Mouse (Mus musculus) midbrain, embryonic 15.5 days (tissue): ENCODE measurements around the gene Dntt. TPM values are rescaled to one million over a fixed set of nuclear protein-coding genes. Genes with fewer than 3 reads are reported as not detected.

Experiments used
- ATAC-seq: fragments of 200-750 bp; cut with Nextera tagmentation; replicated peaks from 2 replicates; pipeline ENCODE4 v1.8.0; 2017; ENCODE audit warnings: moderate TSS enrichment
- H3K27ac ChIP-seq: fragments of 300-500 bp; sonication (generic); 2 replicates; pipeline ENCODE4 v1.5.1; 2015; ENCODE audit warnings: mild to moderate bottlenecking, inconsistent platforms
- H3K27me3 ChIP-seq: fragments of 300-500 bp; sonication (generic); replicated peaks from 2 replicates; pipeline ENCODE4 v1.6.1; 2015; ENCODE audit warnings: inconsistent platforms
- H3K36me3 ChIP-seq: fragments of 300-500 bp; sonication (generic); replicated peaks from 2 replicates; pipeline ENCODE4 v1.6.1; 2015; ENCODE audit warnings: inconsistent platforms
- H3K4me1 ChIP-seq: fragments of 300-500 bp; sonication (generic); 2 replicates; pipeline ENCODE4 v1.6.1; 2015; ENCODE audit warnings: inconsistent platforms
- H3K4me2 ChIP-seq: fragments of 300-500 bp; sonication (generic); 2 replicates; pipeline ENCODE4 v1.6.1; 2015; ENCODE audit warnings: inconsistent platforms, mild to moderate bottlenecking, moderate library complexity
- H3K4me3 ChIP-seq: fragments of 300-500 bp; sonication (generic); 2 replicates; pipeline ENCODE4 v1.5.1; 2015; ENCODE audit warnings: mild to moderate bottlenecking, inconsistent platforms
- H3K9ac ChIP-seq: fragments of 300-500 bp; sonication (generic); 2 replicates; pipeline ENCODE4 v1.6.1; 2015; ENCODE audit warnings: mild to moderate bottlenecking, inconsistent platforms
- H3K9me3 ChIP-seq: fragments of 300-500 bp; sonication (generic); 2 replicates; pipeline ENCODE4 v1.6.1; 2016; ENCODE audit warnings: inconsistent platforms
- WGBS: fragments of 180-500 bp; shearing (Covaris S2); methylation state at CpG from one replicate; pipeline ENCODE4 v1.1.7; 2015; ENCODE audit warnings: mixed read lengths; 5-methylcytosine and 5-hydroxymethylcytosine counted together
- polyA plus RNA-seq: library from polyadenylated mRNA; unstranded; fragments of >200 nt; fragmentation: Nextera tagmentation; extraction: Ambion mirVana; gene quantifications from 2 replicates; pipeline ENCODE4 v1.2.1, GENCODE M21; 2015

The Dntt gene
- polyA plus RNA-seq, 1 experiment from 2014 or later, result 0.41 TPM

DNA sequence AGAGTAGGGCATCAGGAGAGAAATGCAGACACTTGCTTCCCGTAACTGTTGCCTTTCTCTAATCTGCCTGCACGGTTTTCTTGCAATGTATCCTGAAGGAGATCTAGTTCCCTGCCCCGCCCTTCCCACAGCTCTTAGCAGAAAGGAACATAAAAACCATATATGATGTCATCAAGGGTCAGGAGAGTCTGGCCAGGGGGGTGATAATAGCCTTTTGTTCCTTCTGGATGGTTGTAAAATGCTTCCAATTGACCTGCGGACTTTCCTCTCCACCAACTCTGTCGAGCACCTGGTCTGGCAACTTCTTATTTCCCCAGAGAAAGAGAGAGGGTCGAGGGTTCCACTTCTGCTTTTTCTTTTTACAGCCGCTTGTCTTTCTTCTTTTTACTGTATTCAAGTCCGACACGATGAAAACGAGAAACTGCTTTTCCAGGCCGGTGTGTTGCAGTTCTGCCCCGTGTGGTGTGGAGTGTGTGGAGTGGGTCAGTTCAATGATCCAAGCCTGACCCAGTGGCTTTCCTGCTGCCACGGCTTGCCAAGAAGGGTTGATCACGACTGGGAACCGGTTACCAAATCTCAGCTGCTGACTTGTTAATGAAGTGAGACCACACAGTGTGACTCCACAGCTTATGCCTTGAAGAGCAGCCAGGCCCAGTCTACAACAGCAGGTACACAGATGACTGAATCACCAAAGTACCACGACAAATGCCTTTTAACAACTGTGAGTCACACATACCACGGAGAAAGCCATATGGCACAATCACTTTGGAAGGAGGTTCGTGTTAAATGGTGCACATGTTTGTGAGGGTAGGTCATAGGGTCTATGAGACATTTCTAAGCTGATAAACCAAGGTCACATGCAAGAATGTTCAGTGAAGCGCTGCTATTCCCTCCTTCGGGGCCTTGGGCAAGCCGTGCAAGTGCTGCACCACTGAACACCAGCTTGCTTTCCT, 33.4 kb upstream of the Dntt start:
- no peaks in the 10 kb centered on the region for H3K4me1 ChIP-seq
- H3K27me3 ChIP-seq, result no peaks in the 10 kb centered on the region
- H3K9me3 ChIP-seq, result no peaks in the 10 kb centered on the region
- H3K4me3 ChIP-seq, result no peak overlapping the region
- H3K9ac ChIP-seq, result no peak overlapping the region
- 65% methylated on average over 21 of the region's 21 CpGs for WGBS
- no peak for ATAC-seq
- no peaks in the 10 kb centered on the region for H3K36me3 ChIP-seq
- H3K27ac ChIP-seq, result no peak overlapping the region
- no peak overlapping the region for H3K4me2 ChIP-seq

DNA sequence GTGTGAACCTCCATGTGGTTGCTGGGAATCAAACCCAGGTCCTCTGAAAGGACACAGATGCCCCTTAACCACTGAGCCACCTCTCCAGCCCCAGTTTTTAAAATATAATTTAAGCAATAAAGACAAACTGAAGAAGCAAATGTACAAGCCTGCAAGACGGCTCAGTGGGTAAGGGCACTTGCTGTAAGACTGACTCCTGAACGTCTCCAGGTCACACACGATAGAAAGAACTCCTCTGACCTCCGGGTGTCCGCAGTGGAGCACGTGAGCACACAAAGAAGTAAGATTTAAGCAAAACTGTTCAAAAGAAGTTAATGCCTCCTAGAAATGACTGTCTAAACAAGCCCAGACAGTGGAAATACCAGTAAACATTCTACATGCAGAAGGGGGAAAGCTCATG, 32.4 kb upstream of the Dntt start:
- H3K9me3 ChIP-seq, result no peaks in the 10 kb centered on the region
- no peak overlapping the region for H3K9ac ChIP-seq
- no peak overlapping the region for H3K4me3 ChIP-seq
- WGBS, result 90% methylated on average over 6 of the region's 6 CpGs
- no peak overlapping the region for H3K27ac ChIP-seq
- H3K36me3 ChIP-seq, result no peaks in the 10 kb centered on the region
- H3K4me2 ChIP-seq, result no peak overlapping the region
- no peak for ATAC-seq
- H3K27me3 ChIP-seq, result no peaks in the 10 kb centered on the region
- no peaks in the 10 kb centered on the region for H3K4me1 ChIP-seq

DNA sequence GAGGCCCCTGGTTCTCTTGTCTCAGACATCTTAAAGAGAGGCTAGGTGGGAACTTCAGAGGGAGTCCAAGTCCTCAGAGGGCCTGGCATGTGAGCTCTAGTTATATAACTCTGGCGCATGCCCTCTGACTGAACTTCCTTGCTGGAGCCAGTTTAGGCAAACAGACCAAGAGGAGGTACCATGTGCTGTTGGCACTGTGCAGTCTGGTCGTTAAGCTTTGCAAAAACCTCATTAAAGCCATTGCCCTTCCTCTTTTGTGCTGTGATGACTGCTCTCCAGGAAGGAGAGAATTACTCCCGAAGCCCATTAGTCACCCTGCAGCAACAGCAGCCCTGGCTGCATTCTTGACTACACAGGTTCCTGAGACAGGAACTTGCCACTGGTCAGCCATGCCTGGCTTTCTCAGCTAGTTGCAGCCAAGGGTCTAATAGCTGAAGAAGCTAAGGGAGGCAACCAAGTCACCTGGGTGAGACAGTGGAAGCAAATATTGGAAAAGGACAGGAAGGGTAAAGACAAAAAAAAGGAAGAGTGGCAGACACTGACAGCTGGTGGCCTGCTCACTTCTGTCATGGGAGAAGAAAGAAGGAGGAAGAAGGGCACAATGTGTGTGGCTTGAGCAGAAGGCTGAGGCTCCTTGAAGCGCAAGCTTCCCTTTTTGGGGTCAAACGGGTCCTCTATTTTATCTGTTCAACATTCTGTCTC, 30.5 kb upstream of the Dntt start:
- 70% methylated on average over 5 of the region's 5 CpGs for WGBS

DNA sequence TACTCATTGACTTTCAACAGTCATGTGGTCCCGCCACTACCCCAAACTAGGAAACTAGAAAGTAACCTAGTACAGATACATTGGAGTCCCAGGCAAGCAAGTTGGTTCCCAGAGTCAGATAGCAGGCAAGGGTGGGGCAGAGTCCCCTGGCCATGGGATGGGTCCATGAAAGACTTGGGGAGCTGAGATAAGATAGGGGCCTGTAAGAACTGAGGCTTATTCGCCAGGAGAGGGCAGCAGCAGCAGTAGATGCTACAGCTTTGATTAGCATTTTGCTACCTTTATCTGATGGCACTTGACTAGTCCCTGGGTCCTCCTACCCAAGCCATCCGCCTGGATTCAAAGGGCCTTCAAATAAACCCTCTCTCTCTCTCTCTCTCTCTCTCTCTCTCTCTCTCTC, 29.5 kb upstream of the Dntt start:
- H3K9ac ChIP-seq, result no peak overlapping the region
- H3K4me1 ChIP-seq, result no peaks in the 10 kb centered on the region
- H3K36me3 ChIP-seq, result no peaks in the 10 kb centered on the region
- H3K9me3 ChIP-seq, result no peaks in the 10 kb centered on the region
- 53% methylated on average over 3 of the region's 3 CpGs for WGBS
- no peak overlapping the region for H3K4me2 ChIP-seq
- ATAC-seq, result no peak
- H3K27ac ChIP-seq, result no peak overlapping the region
- no peak overlapping the region for H3K4me3 ChIP-seq
- H3K27me3 ChIP-seq, result no peaks in the 10 kb centered on the region

More for the DNA sequence above, 30.5 kb upstream of the Dntt start:
- H3K4me1 ChIP-seq, result no peaks in the 10 kb centered on the region
- H3K9ac ChIP-seq, result no peak overlapping the region
- H3K27me3 ChIP-seq, result no peaks in the 10 kb centered on the region
- no peak for ATAC-seq
- no peak overlapping the region for H3K27ac ChIP-seq
- no peaks in the 10 kb centered on the region for H3K9me3 ChIP-seq
- H3K36me3 ChIP-seq, result no peaks in the 10 kb centered on the region
- no peak overlapping the region for H3K4me3 ChIP-seq
- no peak overlapping the region for H3K4me2 ChIP-seq

DNA sequence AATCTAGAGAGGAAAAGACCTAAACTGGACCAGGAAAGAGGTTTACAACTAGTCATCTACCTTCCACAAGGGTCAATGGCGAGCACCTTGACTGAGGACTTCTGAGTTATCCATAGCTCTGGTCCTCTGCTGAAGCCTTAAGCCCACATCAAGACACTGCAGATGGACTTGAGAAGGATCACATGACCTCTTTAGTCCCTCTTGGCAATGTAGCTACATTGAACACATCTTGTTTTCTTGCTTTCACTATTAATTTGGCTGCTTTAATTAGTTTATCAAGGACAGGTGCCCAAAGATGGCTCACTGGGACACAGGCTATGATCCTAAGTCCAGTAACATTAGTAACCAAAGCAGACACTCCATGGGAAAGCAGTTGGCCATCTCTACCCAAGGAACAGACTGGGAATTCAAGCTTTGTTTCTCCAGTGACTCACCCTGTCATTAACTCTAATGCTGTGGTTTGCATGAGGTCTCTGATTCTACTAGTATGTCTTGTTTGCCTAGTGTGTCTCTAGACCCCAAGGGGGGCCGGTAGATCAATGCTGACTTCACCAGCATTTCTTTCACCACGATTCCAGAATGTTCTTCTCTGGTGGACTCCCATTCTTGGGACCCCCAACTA, 25.3 kb upstream of the Dntt start:
- H3K4me3 ChIP-seq, result no peak overlapping the region
- ATAC-seq, result no peak
- no peaks in the 10 kb centered on the region for H3K4me1 ChIP-seq
- no peak overlapping the region for H3K4me2 ChIP-seq
- H3K27ac ChIP-seq, result no peak overlapping the region
- H3K36me3 ChIP-seq, result no peaks in the 10 kb centered on the region
- no peaks in the 10 kb centered on the region for H3K27me3 ChIP-seq
- no peaks in the 10 kb centered on the region for H3K9me3 ChIP-seq
- WGBS, result 94% methylated on average over 3 of the region's 3 CpGs
- no peak overlapping the region for H3K9ac ChIP-seq

DNA sequence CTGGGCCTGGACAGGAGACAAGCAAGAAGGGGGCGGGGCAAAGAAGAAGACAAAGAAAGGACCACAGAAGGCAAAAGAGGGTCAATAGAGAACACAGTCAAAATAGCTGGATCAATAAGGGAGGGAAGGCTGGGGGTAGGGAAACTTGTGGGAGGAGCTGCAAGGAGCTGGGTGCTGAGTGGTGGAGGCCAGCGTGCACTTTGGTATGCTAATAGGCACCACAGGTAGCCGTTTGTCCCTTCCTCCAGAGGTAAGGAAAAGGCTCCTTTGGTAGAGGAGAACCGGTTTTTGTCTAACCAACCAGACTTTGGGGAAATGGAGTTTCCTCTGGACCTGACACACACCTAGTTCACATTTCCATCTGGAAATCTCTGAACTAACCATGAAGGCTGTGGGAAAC, 22.5 kb upstream of the Dntt start:
- no peaks in the 10 kb centered on the region for H3K36me3 ChIP-seq
- WGBS, result 20% methylated on average over 4 of the region's 4 CpGs
- no peak for ATAC-seq

DNA sequence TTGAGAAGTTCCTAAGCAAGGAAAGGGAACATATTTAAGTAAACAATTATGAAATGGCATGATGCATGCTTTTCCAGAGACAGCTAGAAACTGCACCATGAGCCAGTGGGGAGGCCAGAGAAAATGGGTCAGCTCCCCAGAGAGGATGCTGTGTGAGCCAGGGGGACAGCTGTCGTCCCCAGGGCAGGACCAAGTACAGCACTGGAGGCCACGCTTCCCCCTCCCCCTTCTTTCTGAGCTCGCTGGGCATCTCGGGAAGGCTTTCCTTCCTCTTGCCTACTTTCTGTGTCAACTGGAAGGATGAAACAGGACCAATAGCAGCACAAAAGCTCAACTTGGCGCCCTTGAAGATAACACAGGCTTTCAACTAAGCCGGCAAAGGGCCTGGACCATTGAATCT, 21.7 kb upstream of the Dntt start:
- WGBS, result 27% methylated on average over 6 of the region's 6 CpGs
- ATAC-seq, result no peak
- no peak overlapping the region for H3K9ac ChIP-seq
- no peak overlapping the region for H3K27ac ChIP-seq
- H3K4me3 ChIP-seq, result no peak overlapping the region
- H3K9me3 ChIP-seq, result no peaks in the 10 kb centered on the region
- no peak overlapping the region for H3K4me2 ChIP-seq
- no peaks in the 10 kb centered on the region for H3K27me3 ChIP-seq
- no peaks in the 10 kb centered on the region for H3K4me1 ChIP-seq
- H3K36me3 ChIP-seq, result no peaks in the 10 kb centered on the region

More for the DNA sequence above, 22.5 kb upstream of the Dntt start:
- Histone ChIP-seq H3K27ac (no peak overlapping the region), H3K9me3 (no peaks in the 10 kb centered on the region), H3K4me1 (no peaks in the 10 kb centered on the region), H3K9ac (no peak overlapping the region), H3K27me3 (no peaks in the 10 kb centered on the region), H3K4me3 (no peak overlapping the region), H3K4me2 (no peak overlapping the region)

DNA sequence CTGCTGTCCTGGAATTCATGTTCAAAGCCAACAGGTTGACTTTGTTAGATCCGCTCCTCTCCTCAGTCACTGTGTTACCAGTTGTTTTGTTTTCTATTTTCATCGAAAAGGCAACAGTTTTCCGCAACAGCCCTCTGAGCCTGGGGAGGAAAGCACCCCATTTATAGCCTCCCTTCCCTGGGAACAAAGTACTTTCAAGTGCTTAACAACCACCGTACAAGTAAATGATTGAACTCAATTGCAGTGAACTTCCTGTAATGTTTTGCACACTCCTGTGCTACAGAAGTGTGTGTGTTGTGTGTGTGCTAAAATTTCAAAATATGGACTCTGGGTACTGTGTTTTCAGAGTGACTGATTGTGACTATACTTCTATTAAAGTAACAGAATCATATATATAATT, 21.3 kb upstream of the Dntt start:
- no peak overlapping the region for H3K4me3 ChIP-seq
- no peaks in the 10 kb centered on the region for H3K27me3 ChIP-seq
- H3K36me3 ChIP-seq, result no peaks in the 10 kb centered on the region
- H3K4me2 ChIP-seq, result no peak overlapping the region
- H3K9ac ChIP-seq, result no peak overlapping the region
- no peaks in the 10 kb centered on the region for H3K4me1 ChIP-seq
- no peak for ATAC-seq
- no peak overlapping the region for H3K27ac ChIP-seq
- WGBS, result 83% methylated on average over 4 of the region's 4 CpGs
- no peaks in the 10 kb centered on the region for H3K9me3 ChIP-seq

DNA sequence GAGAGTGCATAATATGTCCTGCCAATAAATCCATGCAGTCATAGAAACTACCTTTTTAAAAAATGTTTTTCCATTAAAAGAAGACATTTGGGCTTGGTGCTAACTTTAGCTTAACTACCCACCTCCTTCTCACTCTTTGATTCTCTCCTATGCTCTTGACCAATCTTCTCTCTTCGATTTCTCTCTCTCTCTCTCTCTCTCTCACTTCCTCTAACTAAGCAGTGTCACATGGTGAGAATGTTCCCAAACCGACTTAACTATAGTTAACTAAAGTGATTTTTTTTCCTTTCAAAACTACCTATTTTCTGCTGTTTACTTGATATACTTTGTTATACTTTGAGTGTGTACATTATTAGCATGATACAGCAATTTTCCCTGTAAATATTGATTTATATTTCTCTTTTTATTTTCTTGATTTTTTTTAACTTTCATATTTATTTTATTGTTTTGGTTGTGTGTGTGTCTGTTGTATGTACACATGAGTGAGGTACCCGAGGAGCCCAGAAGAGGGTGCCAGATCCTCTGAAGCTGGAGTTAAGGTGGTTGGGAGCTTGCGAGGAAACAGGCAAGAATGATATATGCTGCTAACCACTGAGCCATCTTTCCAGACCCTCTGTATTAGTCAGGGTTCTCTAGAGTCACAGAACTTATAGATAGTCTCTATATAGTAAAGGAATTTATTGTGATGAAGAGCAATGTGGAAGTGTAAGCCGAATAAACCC, 20.2 kb upstream of the Dntt start:
- Histone ChIP-seq H3K27me3 (no peaks in the 10 kb centered on the region; the same call in 1 of the 2 replicates), H3K4me1 (no peaks in the 10 kb centered on the region), H3K9ac (no peak overlapping the region), H3K9me3 (no peaks in the 10 kb centered on the region), H3K27ac (no peak overlapping the region), H3K4me2 (no peak overlapping the region), H3K36me3 (no peaks in the 10 kb centered on the region), H3K4me3 (no peak overlapping the region)
- WGBS, result 93% methylated on average over 5 of the region's 5 CpGs
- no peak for ATAC-seq

DNA sequence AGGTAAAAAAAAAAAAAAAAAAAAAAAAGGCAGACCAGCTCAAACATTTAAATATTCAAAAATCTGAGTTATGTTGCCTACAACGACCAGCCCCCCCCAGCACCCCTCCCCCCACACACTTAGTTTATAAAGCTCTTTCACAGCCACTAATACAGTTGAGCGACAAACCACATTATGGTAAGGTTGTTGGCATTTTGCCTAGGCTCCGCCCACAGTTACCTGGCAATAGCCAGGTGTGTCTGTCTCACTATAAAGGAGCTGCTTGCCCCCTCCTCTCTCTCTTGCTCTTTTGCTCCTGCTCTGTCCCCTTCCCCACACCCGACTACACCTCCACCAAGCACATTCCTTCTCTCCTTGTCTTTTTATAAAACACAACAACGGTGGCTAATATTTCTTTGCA, 17.4 kb upstream of the Dntt start:
- H3K4me3 ChIP-seq, result no peak overlapping the region
- peaks cover 3% of the 10 kb centered on the region; the same call in 1 of the 2 replicates for H3K4me1 ChIP-seq
- 40% methylated on average over 5 of the region's 5 CpGs for WGBS

DNA sequence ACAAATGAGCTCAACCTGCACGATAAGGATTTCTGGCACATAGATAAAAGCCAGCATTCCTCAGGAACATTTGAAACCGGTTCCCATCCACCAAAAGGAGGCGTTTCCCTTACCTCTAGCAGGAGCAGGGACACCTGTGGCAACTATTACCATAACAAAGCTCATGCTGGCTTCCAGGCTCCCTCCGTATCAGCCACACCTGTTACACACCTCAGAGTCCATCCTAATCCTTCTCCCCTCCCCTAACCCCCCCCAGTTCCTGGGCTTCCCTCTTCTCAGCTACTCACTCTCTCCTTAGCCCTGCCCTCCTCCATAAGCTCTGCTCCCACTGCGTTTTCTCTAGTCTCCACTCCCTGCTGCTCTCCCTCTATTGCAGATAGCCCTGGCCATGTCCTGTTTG, 15.5 kb upstream of the Dntt start:
- H3K9me3 ChIP-seq, result no peaks in the 10 kb centered on the region
- H3K4me1 ChIP-seq, result peaks cover 3% of the 10 kb centered on the region; the same call in 1 of the 2 replicates
- H3K27me3 ChIP-seq, result no peaks in the 10 kb centered on the region; the same call in 1 of the 2 replicates
- H3K4me2 ChIP-seq, result no peak overlapping the region
- no peak overlapping the region for H3K4me3 ChIP-seq
- ATAC-seq, result no peak; the same call in 1 of the 2 replicates
- no peak overlapping the region for H3K9ac ChIP-seq
- 11% methylated on average over 5 of the region's 5 CpGs for WGBS
- no peaks in the 10 kb centered on the region for H3K36me3 ChIP-seq
- H3K27ac ChIP-seq, result no peak overlapping the region

More for the DNA sequence above, 17.4 kb upstream of the Dntt start:
- no peak overlapping the region for H3K27ac ChIP-seq
- no peak for ATAC-seq
- H3K27me3 ChIP-seq, result no peaks in the 10 kb centered on the region; the same call in 1 of the 2 replicates
- H3K4me2 ChIP-seq, result no peak overlapping the region
- no peak overlapping the region for H3K9ac ChIP-seq
- H3K9me3 ChIP-seq, result no peaks in the 10 kb centered on the region
- H3K36me3 ChIP-seq, result no peaks in the 10 kb centered on the region

DNA sequence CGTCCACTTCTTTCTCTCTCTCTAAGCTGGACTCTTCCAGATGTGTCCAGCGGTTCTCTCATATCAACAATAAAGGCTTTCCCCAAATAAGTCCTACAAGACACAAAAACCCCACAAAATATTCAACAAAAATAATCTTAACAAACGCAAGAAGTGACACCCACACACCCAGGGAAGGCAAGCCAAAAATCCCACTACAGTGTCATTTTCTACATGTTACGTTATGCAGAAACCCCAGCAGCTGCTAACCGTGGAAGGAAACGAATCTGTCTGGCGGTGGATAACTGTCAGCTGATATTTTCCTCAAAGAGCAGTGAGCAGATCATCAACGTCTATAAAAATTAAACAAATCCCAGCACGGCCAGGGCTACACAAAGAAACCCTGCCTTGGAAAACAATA, 15.1 kb upstream of the Dntt start:
- Histone ChIP-seq H3K4me1 (peaks cover 3% of the 10 kb centered on the region; the same call in 1 of the 2 replicates), H3K9ac (no peak overlapping the region), H3K4me3 (no peak overlapping the region), H3K36me3 (no peaks in the 10 kb centered on the region), H3K9me3 (no peaks in the 10 kb centered on the region), H3K27ac (no peak overlapping the region), H3K27me3 (no peaks in the 10 kb centered on the region; the same call in 1 of the 2 replicates), H3K4me2 (0 out of 2 replicates have a peak overlapping the region, but pooled peaks have one; percentile 2)
- no peak for ATAC-seq
- 21% methylated on average over 9 of the region's 9 CpGs for WGBS
